Mouse (Mus musculus) heart, adult 2 months (tissue): Measurements from ENCODE around the gene Dstn. TPM values are rescaled to one million over a fixed set of nuclear protein-coding genes. Genes with fewer than 3 reads are reported as not detected.
A peak's percentile ranks its signal among the peaks of the same experiment; 100 is the strongest.

Experiments
- DNase-seq, 2 experiments: peaks; one replicate each; pipeline ENCODE4 v3.0.0; 2021
- H3K27ac ChIP-seq: fragments of 200-600 bp; 2 replicates; pipeline ENCODE4 v1.8.1; 2022
- H3K27me3 ChIP-seq: fragments of 200-500 bp; 2 replicates; pipeline ENCODE4 v1.6.1; 2012; ENCODE audit warnings: mild to moderate bottlenecking, low read length, inconsistent platforms, mixed read lengths; ENCODE audit not compliant: control insufficient read depth, insufficient read depth
- H3K36me3 ChIP-seq: fragments of 200-500 bp; 2 replicates; pipeline ENCODE4 v1.6.1; 2012; ENCODE audit warnings: low read length, inconsistent platforms; ENCODE audit not compliant: control insufficient read depth, insufficient read depth
- H3K4me1 ChIP-seq: fragments of 200-500 bp; 2 replicates; pipeline ENCODE4 v1.6.1; 2011; ENCODE audit warnings: low read length; ENCODE audit not compliant: control insufficient read depth, insufficient read depth
- H3K4me3 ChIP-seq: fragments of 200-600 bp; 2 replicates; pipeline ENCODE4 v1.8.1; 2022
- H3K79me2 ChIP-seq: fragments of 200-500 bp; replicated peaks from 2 replicates; pipeline ENCODE4 v1.6.1; 2012; ENCODE audit warnings: mild to moderate bottlenecking, inconsistent platforms, low read length, moderate library complexity, mixed read lengths; ENCODE audit not compliant: control insufficient read depth, insufficient read depth
- H3K9ac ChIP-seq: fragments of 200-500 bp; 2 replicates; pipeline ENCODE4 v1.6.1; 2012; ENCODE audit warnings: low read depth, mild to moderate bottlenecking, control low read depth, inconsistent platforms, low read length, mixed read lengths
- CTCF ChIP-seq: fragments of 200-600 bp; IDR thresholded peaks from 2 replicates; pipeline ENCODE4 v1.8.1; 2022; ENCODE audit warnings: antibody characterized with exemption, mild to moderate bottlenecking, moderate library complexity
- EP300 ChIP-seq: fragments of 200-500 bp; IDR thresholded peaks from 2 replicates; pipeline ENCODE4 v1.6.1; 2011; ENCODE audit warnings: low read depth, low read length, control low read depth; ENCODE audit not compliant: insufficient read depth
- POLR2A ChIP-seq: fragments of 200-500 bp; IDR thresholded peaks from 2 replicates; pipeline ENCODE4 v1.6.1; 2011; ENCODE audit warnings: mild to moderate bottlenecking, low read depth, low read length, control low read depth; ENCODE audit not compliant: insufficient read depth
- WGBS: fragments of 180-500 bp; shearing (Covaris S2); methylation state at CpG from one replicate; pipeline ENCODE4 v1.1.7; 2018; 5-methylcytosine and 5-hydroxymethylcytosine counted together
- intact Hi-C: fragments of 180-260 bp; cut with DNase I; formaldehyde crosslinking; loops from one replicate; pipeline ENCODE4 v1.15.1; 2025
- polyA plus RNA-seq: library from polyadenylated mRNA; depleted of rRNA; stranded (reverse); fragments of >200 nt; gene quantifications from 2 replicates; pipeline ENCODE4 v1.2.3, GENCODE M21; 2012
- total RNA-seq, 2 experiments: library from RNA; stranded (reverse); gene quantifications; 2 replicates each; pipeline ENCODE4 v1.2.3; 2021

The Dstn gene
- total and polyA plus RNA-seq, 3 experiments: 54.8 to 166 (median 163) TPM

GRCm38 (mm10) chr2:143934439-143934838 lies 19.3 kb downstream of the Dstn start:
- no peak overlapping the region for H3K9ac ChIP-seq
- intact Hi-C loops: no loop called here
- no peak overlapping the region for H3K4me3 ChIP-seq
- no peak overlapping the region for H3K27ac ChIP-seq
- H3K79me2 ChIP-seq: peaks cover 8% of the 10 kb centered on the region
- peaks cover 6% of the 10 kb centered on the region for H3K36me3 ChIP-seq
- peaks cover 9% of the 10 kb centered on the region for H3K4me1 ChIP-seq
- DNase-seq: no peak
- 77% methylated on average over 8 of the region's 8 CpGs for WGBS
- no peaks in the 10 kb centered on the region for H3K27me3 ChIP-seq
- TF ChIP-seq CTCF: no peak
- TF ChIP-seq POLR2A: no peak
- TF ChIP-seq EP300: no peak

DNA sequence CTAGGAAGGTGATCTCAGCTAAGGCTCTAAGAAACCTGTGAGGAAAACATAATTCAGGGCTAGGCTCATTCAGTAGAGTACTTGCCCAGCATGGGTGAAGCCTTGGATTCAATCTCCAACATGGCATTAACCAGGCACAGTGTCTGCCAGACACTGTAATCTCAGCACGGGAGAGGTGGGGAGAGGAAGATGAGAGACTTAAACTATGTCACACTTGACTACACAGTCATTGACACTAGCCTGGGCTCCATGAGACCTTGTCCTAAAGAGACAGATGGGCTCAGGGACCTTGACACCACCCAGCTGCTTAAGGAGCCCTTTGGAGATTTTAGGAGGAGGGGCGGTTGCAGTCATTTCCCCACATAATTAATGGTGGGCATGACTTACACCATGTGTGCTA lies 22.7 kb downstream of the Dstn start:
- peaks cover 2% of the 10 kb centered on the region for H3K4me1 ChIP-seq
- peaks cover 7% of the 10 kb centered on the region for H3K79me2 ChIP-seq
- no peak overlapping the region for H3K4me3 ChIP-seq
- intact Hi-C loops: no loop called here
- H3K27me3 ChIP-seq: no peaks in the 10 kb centered on the region
- TF ChIP-seq EP300 (no peak), POLR2A (no peak), CTCF (no peak)
- H3K36me3 ChIP-seq: peaks cover 6% of the 10 kb centered on the region; the same call in 1 of the 2 replicates
- H3K27ac ChIP-seq: no peak overlapping the region
- H3K9ac ChIP-seq: no peak overlapping the region
- peak in 1 of 2 experiments; percentile 10 for DNase-seq
- WGBS: 54% methylated on average over 2 of the region's 2 CpGs

GRCm38 (mm10) chr2:143940406-143940805 lies 25.3 kb downstream of the Dstn start:
- peaks cover 6% of the 10 kb centered on the region; the same call in 1 of the 2 replicates for H3K36me3 ChIP-seq

DNA sequence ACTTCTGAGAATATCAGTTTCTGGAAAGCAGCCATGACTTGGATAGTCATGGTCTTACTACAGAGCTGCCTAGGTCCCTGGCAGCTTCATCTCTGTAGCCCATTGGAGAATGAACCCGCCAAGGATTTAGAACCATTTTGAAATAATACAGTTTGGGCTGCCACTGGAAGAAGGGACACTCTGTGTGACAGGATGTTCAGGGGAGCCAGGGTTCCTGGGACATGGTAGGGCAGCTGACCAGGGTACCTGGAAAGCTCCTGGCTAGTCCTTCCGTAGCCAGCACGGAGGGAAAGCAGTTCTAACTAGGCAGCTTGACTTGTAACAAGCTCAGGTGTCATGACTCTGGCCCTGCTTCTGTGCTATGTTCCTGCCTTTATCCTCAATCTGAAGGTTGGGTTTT lies 29.7 kb downstream of the Dstn start:
- DNase-seq: peak in 1 of 2 experiments; percentile 16
- no peak for TF ChIP-seq CTCF
- TF ChIP-seq EP300: no peak
- no peak for TF ChIP-seq POLR2A
- Histone ChIP-seq H3K9ac (no peak overlapping the region), H3K27ac (no peak overlapping the region), H3K27me3 (no peaks in the 10 kb centered on the region), H3K4me1 (peaks cover 5% of the 10 kb centered on the region), H3K79me2 (no peaks in the 10 kb centered on the region), H3K4me3 (no peak overlapping the region), H3K36me3 (peaks cover 11% of the 10 kb centered on the region)
- WGBS: 86% methylated on average over 3 of the region's 3 CpGs
- intact Hi-C loops: loop anchor here (5.0 kb wide), 1 partner anchor 77 kb away; no protein-coding TSS in a partner anchor

More at GRCm38 (mm10) chr2:143940406-143940805, 25.3 kb downstream of the Dstn start:
- DNase-seq: peak in 1 of 2 experiments; percentile 11
- Histone ChIP-seq H3K27ac (no peak overlapping the region), H3K4me1 (peaks cover 2% of the 10 kb centered on the region), H3K27me3 (no peaks in the 10 kb centered on the region), H3K9ac (no peak overlapping the region), H3K79me2 (no peaks in the 10 kb centered on the region), H3K4me3 (no peak overlapping the region)
- intact Hi-C loops: no loop called here
- 84% methylated on average over 5 of the region's 5 CpGs for WGBS
- TF ChIP-seq CTCF (no peak), EP300 (no peak), POLR2A (no peak)

- peak; percentile 64 for TF ChIP-seq CTCF
- TF ChIP-seq EP300: no peak
- peak in 1 of 2 experiments; percentile 34 for DNase-seq
- H3K36me3 ChIP-seq: peaks cover 11% of the 10 kb centered on the region
- H3K4me1 ChIP-seq: peaks cover 5% of the 10 kb centered on the region
- H3K4me3 ChIP-seq: no peak overlapping the region
- intact Hi-C loops: loop anchor here (5.0 kb wide), 1 partner anchor 78 kb away; no protein-coding TSS in a partner anchor
- H3K9ac ChIP-seq: no peak overlapping the region
- H3K27ac ChIP-seq: no peak overlapping the region
- H3K79me2 ChIP-seq: no peaks in the 10 kb centered on the region
- WGBS: 90% methylated on average over 7 of the region's 7 CpGs
- H3K27me3 ChIP-seq: no peaks in the 10 kb centered on the region
Measured at GRCm38 (mm10) chr2:143945466-143946075, 30.5 kb downstream of the Dstn start.

GRCm38 (mm10) chr2:143946399-143946798 lies 31.3 kb downstream of the Dstn start:
- 89% methylated on average over 2 of the region's 2 CpGs for WGBS
- TF ChIP-seq CTCF (no peak), EP300 (no peak), POLR2A (no peak)
- intact Hi-C loops: loop anchor here (5.0 kb wide), 1 partner anchor 79 kb away; no protein-coding TSS in a partner anchor
- H3K4me1 ChIP-seq: peaks cover 5% of the 10 kb centered on the region
- no peaks in the 10 kb centered on the region for H3K79me2 ChIP-seq
- no peak overlapping the region for H3K27ac ChIP-seq
- H3K9ac ChIP-seq: no peak overlapping the region
- H3K4me3 ChIP-seq: no peak overlapping the region
- DNase-seq: peak in 1 of 2 experiments; percentile 12
- H3K36me3 ChIP-seq: peaks cover 11% of the 10 kb centered on the region
- no peaks in the 10 kb centered on the region for H3K27me3 ChIP-seq
